Mouse (Mus musculus): Measurements from ENCODE around the gene D230025D16Rik.
A peak's percentile ranks its signal among the peaks of the same experiment; 100 is the strongest.
"Not testable (repeated sequence)": the region's sequence is repeated elsewhere in the genome, so short reads cannot be mapped to it uniquely, and the experiment has no call there.

D230025D16Rik gene

GRCm38 (mm10) chr8:105224413-105225271 is at the start of gene D230025D16Rik:
Gene D230025D16Rik, plus strand, starts transcription at chr8:105225145.
- DNase-seq = peak; percentile 93 to 96

GRCm38 (mm10) chr8:105175287-105175686 is 49.7 kb upstream of the D230025D16Rik start:
- not testable (repeated sequence) for DNase-seq

GRCm38 (mm10) chr8:105178211-105178800 is 46.6 kb upstream of the D230025D16Rik start:
- DNase-seq = no peak

- no peak for DNase-seq
Observed at GRCm38 (mm10) chr8:105182201-105182600, 42.7 kb upstream of the D230025D16Rik start.

GRCm38 (mm10) chr8:105186467-105187005 is 38.4 kb upstream of the D230025D16Rik start:
- DNase-seq = no peak

GRCm38 (mm10) chr8:105192182-105192581 is 32.8 kb upstream of the D230025D16Rik start:
- no peak for DNase-seq

GRCm38 (mm10) chr8:105205748-105206147 is 19.2 kb upstream of the D230025D16Rik start:
- no peak for DNase-seq

- DNase-seq = no peak
Observed at GRCm38 (mm10) chr8:105206766-105207275, 18.1 kb upstream of the D230025D16Rik start.

- DNase-seq = no peak
Observed at GRCm38 (mm10) chr8:105207675-105208273, 17.2 kb upstream of the D230025D16Rik start.

GRCm38 (mm10) chr8:105209153-105210110 is 15.5 kb upstream of the D230025D16Rik start:
- no peak for DNase-seq

- no peak for DNase-seq
Observed at GRCm38 (mm10) chr8:105214104-105214503, 10.8 kb upstream of the D230025D16Rik start.

- peak in 1 of 2 experiments; percentile 37 for DNase-seq
Observed at GRCm38 (mm10) chr8:105217926-105218522, 6.9 kb upstream of the D230025D16Rik start.

GRCm38 (mm10) chr8:105223850-105224249 is 1.1 kb upstream of the D230025D16Rik start:
- DNase-seq = no peak

GRCm38 (mm10) chr8:105225272-105225593 is 288 bp downstream of the D230025D16Rik start:
- DNase-seq = no peak

- no peak for DNase-seq
Observed at GRCm38 (mm10) chr8:105225917-105226316, 972 bp downstream of the D230025D16Rik start.

GRCm38 (mm10) chr8:105231503-105232320 is 6.8 kb downstream of the D230025D16Rik start:
- DNase-seq = no peak

GRCm38 (mm10) chr8:105232321-105232693 is 7.4 kb downstream of the D230025D16Rik start:
- not testable (repeated sequence) for DNase-seq

- no peak for DNase-seq
Observed at GRCm38 (mm10) chr8:105233126-105233935, 8.4 kb downstream of the D230025D16Rik start.

- DNase-seq = peak; percentile 27 to 32
Observed at GRCm38 (mm10) chr8:105235206-105235605, 10.3 kb downstream of the D230025D16Rik start.
